Mouse (Mus musculus): ENCODE measurements around the gene Tpmt. TPM values are rescaled to one million over a fixed set of nuclear protein-coding genes. Genes with fewer than 3 reads are reported as not detected.

The Tpmt gene
- total and polyA plus RNA-seq, 2 experiments from 2014 or later, result 12.1 to 14.4 TPM

GRCm38 (mm10) chr13:47063985-47064760 lies 19.6 kb upstream of the Tpmt start:
- Histone ChIP-seq H3K9me3 (ENCODE audit: low read length) (no peaks in the 10 kb centered on the region), H3K27me3 (ENCODE audit: insufficient read depth, low read length) (no peaks in the 10 kb centered on the region), H3K9ac (replicated peaks; ENCODE audit: low read length) (no peak overlapping the region), H3K4me1 (ENCODE audit: insufficient read depth, low read length) (no peaks in the 10 kb centered on the region), H3K27ac (no peak overlapping the region), H3K4me2 (ENCODE audit: low read depth, low read length) (no peak overlapping the region), H3K4me3 (ENCODE audit: low read length) (no peak overlapping the region), H3K36me3 (ENCODE audit: insufficient read depth, low read length) (peaks cover 47% of the 10 kb centered on the region)
- DNase-seq (ENCODE audit: low spot score), result no peak
- WGBS, result 74% methylated on average over 15 of the region's 15 CpGs
- no peak for TF ChIP-seq CTCF (IDR thresholded peaks at IDR 0.05; ENCODE audit: low read depth)
- no peak for ATAC-seq

- Histone ChIP-seq H3K9ac (replicated peaks; ENCODE audit: low read length) (no peak overlapping the region), H3K9me3 (ENCODE audit: low read length) (no peaks in the 10 kb centered on the region), H3K36me3 (ENCODE audit: insufficient read depth, low read length) (peaks cover 44% of the 10 kb centered on the region), H3K4me1 (ENCODE audit: insufficient read depth, low read length) (no peaks in the 10 kb centered on the region), H3K27me3 (ENCODE audit: insufficient read depth, low read length) (no peaks in the 10 kb centered on the region), H3K27ac (no peak overlapping the region), H3K4me2 (ENCODE audit: low read depth, low read length) (no peak overlapping the region), H3K4me3 (ENCODE audit: low read length) (no peak overlapping the region)
- DNase-seq (ENCODE audit: low spot score) (no peak), ATAC-seq (no peak)
- WGBS, result 96% methylated on average over 17 of the region's 17 CpGs
- no peak for TF ChIP-seq CTCF (IDR thresholded peaks at IDR 0.05; ENCODE audit: low read depth)
Observed at GRCm38 (mm10) chr13:47062756-47063155, 18.2 kb upstream of the Tpmt start.

GRCm38 (mm10) chr13:47056781-47057180 lies 12.2 kb upstream of the Tpmt start:
- no peaks in the 10 kb centered on the region for H3K4me1 ChIP-seq (ENCODE audit: insufficient read depth, low read length)
- 93% methylated on average over 5 of the region's 5 CpGs for WGBS
- no peak for DNase-seq (ENCODE audit: low spot score)
- H3K4me3 ChIP-seq (ENCODE audit: low read length), result no peak overlapping the region
- no peaks in the 10 kb centered on the region for H3K27me3 ChIP-seq (ENCODE audit: insufficient read depth, low read length)
- H3K36me3 ChIP-seq (ENCODE audit: insufficient read depth, low read length), result peaks cover 32% of the 10 kb centered on the region
- H3K4me2 ChIP-seq (ENCODE audit: low read depth, low read length), result no peak overlapping the region
- ATAC-seq, result no peak
- no peak overlapping the region for H3K27ac ChIP-seq
- H3K9me3 ChIP-seq (ENCODE audit: low read length), result no peaks in the 10 kb centered on the region
- no peak overlapping the region for H3K9ac ChIP-seq (replicated peaks; ENCODE audit: low read length)
- TF ChIP-seq CTCF (IDR thresholded peaks at IDR 0.05; ENCODE audit: low read depth), result no peak

DNA sequence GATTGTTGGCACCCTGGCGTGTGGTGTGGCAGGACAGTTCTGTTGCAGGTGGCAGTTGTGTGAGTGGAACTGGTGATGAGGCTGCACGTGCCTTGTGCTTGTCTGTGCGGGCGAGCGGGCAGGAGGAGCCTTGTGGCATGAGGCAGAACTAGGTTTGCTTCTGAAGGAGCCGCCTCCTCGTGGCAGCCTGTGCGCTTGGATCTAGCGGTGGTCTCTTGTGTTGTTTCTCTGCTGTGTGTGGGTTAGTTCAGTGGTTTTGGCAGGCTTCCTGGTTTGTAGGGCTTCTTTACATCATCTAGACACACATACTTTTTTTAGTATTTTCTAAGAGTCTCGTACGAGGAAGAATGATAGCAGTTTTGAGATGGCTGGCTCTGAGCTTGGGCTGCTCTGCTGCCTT lies 11.6 kb upstream of the Tpmt start:
- DNase-seq (ENCODE audit: low spot score) (no peak), ATAC-seq (no peak)
- H3K27me3 ChIP-seq (ENCODE audit: insufficient read depth, low read length), result no peaks in the 10 kb centered on the region
- no peak for TF ChIP-seq CTCF (IDR thresholded peaks at IDR 0.05; ENCODE audit: low read depth)
- no peak overlapping the region for H3K27ac ChIP-seq
- no peaks in the 10 kb centered on the region for H3K9me3 ChIP-seq (ENCODE audit: low read length)
- H3K9ac ChIP-seq (replicated peaks; ENCODE audit: low read length), result no peak overlapping the region
- no peak overlapping the region for H3K4me3 ChIP-seq (ENCODE audit: low read length)
- H3K4me2 ChIP-seq (ENCODE audit: low read depth, low read length), result no peak overlapping the region
- 84% methylated on average over 11 of the region's 11 CpGs for WGBS
- no peaks in the 10 kb centered on the region for H3K4me1 ChIP-seq (ENCODE audit: insufficient read depth, low read length)
- H3K36me3 ChIP-seq (ENCODE audit: insufficient read depth, low read length), result peaks cover 29% of the 10 kb centered on the region

- Histone ChIP-seq H3K4me3 (ENCODE audit: low read length) (no peak overlapping the region), H3K9ac (replicated peaks; ENCODE audit: low read length) (no peak overlapping the region), H3K27me3 (ENCODE audit: insufficient read depth, low read length) (no peaks in the 10 kb centered on the region), H3K9me3 (ENCODE audit: low read length) (no peaks in the 10 kb centered on the region), H3K4me2 (ENCODE audit: low read depth, low read length) (no peak overlapping the region), H3K36me3 (ENCODE audit: insufficient read depth, low read length) (peaks cover 40% of the 10 kb centered on the region), H3K4me1 (ENCODE audit: insufficient read depth, low read length) (no peaks in the 10 kb centered on the region), H3K27ac (no peak overlapping the region)
- 28% methylated on average over 10 of the region's 10 CpGs for WGBS
- TF ChIP-seq CTCF (IDR thresholded peaks at IDR 0.05; ENCODE audit: low read depth), result no peak
- DNase-seq (ENCODE audit: low spot score) (no peak), ATAC-seq (no peak)
Observed at GRCm38 (mm10) chr13:47053971-47054370, 9.4 kb upstream of the Tpmt start.

DNA sequence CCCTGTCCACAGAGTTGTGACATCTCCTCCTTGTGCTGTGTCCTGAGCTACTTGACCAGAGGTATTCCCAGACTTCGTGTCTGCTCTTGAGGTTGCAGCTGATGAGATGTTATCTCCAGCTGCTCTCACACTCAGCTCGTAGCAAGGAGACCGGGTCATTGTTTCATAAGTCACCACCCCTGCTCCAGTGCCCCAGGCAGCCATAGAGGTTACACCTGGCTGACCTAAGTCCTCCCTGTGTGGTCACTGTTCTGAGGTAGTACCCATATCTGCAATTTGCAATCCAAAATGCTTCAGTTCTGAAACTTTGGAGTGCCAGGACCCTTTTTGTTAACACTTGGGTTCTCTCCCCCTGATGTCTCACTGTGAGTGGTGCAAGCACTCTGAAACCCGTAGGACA lies 5.5 kb upstream of the Tpmt start:
- Histone ChIP-seq H3K9ac (replicated peaks; ENCODE audit: low read length) (no peak overlapping the region), H3K4me2 (ENCODE audit: low read depth, low read length) (no peak overlapping the region), H3K4me3 (ENCODE audit: low read length) (no peak overlapping the region), H3K9me3 (ENCODE audit: low read length) (no peaks in the 10 kb centered on the region), H3K27ac (no peak overlapping the region), H3K36me3 (ENCODE audit: insufficient read depth, low read length) (peaks cover 37% of the 10 kb centered on the region), H3K27me3 (ENCODE audit: insufficient read depth, low read length) (no peaks in the 10 kb centered on the region), H3K4me1 (ENCODE audit: insufficient read depth, low read length) (no peaks in the 10 kb centered on the region)
- TF ChIP-seq CTCF (IDR thresholded peaks at IDR 0.05; ENCODE audit: low read depth), result no peak
- ATAC-seq (no peak), DNase-seq (ENCODE audit: low spot score) (no peak)
- 86% methylated on average over 4 of the region's 4 CpGs for WGBS

DNA sequence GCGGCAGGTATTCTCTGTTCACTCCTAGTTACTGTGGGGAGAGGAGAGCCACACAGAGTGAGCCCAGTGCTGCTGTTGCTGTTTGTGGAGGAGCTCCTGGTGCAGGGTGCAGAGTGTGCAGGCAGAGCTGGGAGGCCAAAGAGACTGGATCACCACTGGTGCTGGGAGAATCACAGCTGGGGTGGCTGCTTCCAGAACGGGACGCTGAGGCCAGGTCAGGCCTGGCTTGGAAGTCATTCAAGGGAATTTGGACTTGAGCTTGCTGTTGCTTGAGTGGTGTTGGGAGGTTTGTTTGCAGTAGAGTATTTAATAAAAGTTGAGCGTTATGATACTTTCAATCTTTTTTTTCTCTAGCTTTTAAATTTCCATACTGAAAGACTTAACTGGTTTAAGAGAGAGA lies 3.5 kb upstream of the Tpmt start:
- WGBS, result 91% methylated on average over 4 of the region's 4 CpGs
- H3K4me3 ChIP-seq (ENCODE audit: low read length), result no peak overlapping the region
- no peak for TF ChIP-seq CTCF (IDR thresholded peaks at IDR 0.05; ENCODE audit: low read depth)

More for the DNA sequence above, 3.5 kb upstream of the Tpmt start:
- DNase-seq (ENCODE audit: low spot score) (no peak), ATAC-seq (no peak)
- Histone ChIP-seq H3K27me3 (ENCODE audit: insufficient read depth, low read length) (no peaks in the 10 kb centered on the region), H3K27ac (no peak overlapping the region), H3K4me2 (ENCODE audit: low read depth, low read length) (no peak overlapping the region), H3K4me1 (ENCODE audit: insufficient read depth, low read length) (no peaks in the 10 kb centered on the region), H3K9me3 (ENCODE audit: low read length) (no peaks in the 10 kb centered on the region), H3K9ac (replicated peaks; ENCODE audit: low read length) (no peak overlapping the region), H3K36me3 (ENCODE audit: insufficient read depth, low read length) (peaks cover 30% of the 10 kb centered on the region)
